Mouse (Mus musculus): ENCODE results near the gene Olfr429. TPM values are rescaled to one million over a fixed set of nuclear protein-coding genes. Genes with fewer than 3 reads are reported as not detected.

Gene Olfr429
- polyA plus RNA-seq (2017; shearing (Covaris generic)), result not detected

DNA sequence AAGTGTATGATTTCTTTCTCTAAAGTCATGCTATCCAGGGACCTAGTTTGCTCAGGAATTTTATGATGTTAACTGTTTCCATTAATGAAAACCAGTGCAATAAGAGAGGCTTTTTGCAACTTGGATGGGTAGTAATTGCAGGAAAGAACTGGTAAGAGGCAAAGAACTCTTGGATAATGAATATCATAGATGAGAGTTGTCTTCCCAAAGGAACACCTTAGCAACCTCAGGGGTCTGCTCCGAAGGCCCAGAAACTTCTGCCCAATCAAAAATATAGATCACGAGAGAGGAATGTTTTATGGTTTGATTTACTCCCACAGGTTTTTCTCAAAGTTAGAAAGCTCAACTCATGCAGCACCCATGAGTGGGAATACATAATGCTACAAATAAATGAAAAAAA, at the start of gene Olfr429:
TSS of gene Olfr429 (plus strand) at position 301 of the 400 bp plus-strand sequence.

DNA sequence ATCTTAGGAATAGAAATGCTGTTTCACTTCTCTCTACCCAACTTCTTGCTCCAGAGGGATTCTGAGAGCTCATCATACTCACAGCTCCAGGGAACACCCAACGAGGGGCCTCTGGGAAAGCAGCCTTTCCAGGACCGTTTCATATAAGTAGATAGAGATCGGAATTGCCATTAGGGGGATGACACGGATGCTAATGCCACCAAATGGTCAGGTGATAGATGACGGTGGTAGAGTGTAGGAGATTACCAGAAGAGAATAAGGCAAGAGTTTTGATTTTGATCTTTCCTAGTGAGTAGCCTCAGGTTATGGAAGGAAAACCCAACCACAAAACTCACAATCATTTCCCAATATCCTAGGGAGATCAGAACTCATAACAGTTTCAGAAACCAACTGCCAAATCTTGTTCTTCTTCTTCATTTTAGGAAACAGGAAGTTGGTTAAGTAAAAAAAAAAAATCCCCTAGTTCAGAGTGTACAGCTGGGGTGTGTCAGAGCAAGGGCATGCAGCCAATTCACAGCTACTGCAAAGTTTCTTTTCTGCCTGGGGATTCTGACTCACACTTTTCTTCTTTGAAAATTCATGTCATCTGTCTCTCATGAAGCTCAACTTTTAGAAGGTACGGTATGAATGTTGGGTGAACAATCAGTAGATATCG, 43.5 kb upstream of the Olfr429 start, which contains the start of gene Olfr433:
TSS of gene Olfr433 (plus strand) at position 183 of the 655 bp plus-strand sequence.

DNA sequence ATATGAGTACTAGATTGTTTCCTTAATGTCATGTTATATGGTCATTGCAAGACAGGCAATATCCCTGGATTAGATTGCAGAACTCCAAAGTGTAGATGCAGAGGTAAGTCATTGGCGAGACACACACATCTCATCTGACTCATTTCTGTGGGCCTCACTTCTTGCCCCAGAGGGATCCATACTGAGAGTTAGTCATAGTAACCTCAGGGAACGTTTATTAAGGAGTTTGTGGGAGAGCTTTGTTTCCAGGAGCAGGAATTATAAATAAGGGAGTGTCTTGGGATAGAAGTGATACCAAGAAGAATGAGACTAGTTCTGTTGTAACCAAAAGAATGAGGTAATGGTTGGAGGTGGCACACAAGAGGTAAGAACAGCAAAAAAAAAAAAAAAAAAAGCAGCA, 35.2 kb upstream of the Olfr429 start, which contains the start of gene Olfr432:
TSS of gene Olfr432 (plus strand) at position 313 of the 400 bp plus-strand sequence.

GRCm38 (mm10) chr1:174066305-174066704, 17.8 kb upstream of the Olfr429 start, which contains the start of gene Olfr430:
TSS of gene Olfr430 (plus strand) at chr1:174066605.

DNA sequence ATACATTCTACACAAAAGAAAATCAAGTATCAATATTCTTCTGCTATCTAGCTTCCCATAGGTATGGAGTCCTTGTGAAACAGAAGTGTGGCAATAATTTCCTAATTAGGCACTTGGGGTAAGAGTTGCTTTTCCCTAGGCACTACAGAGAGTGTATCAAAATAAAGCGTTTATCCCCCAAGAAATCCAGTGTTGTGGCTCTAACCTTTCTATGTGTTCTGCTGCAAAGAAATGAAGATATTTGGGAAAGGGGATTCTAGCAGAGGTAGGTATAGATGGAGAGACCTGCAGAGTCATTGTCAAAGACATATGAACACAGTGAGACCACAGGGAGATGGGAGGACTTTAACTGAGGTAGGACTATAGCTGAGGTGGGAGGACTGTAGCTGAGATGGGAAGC, 12.5 kb downstream of the Olfr429 start, which contains the start of gene Olfr427:
TSS of gene Olfr427 (plus strand) at position 301 of the 400 bp plus-strand sequence.

DNA sequence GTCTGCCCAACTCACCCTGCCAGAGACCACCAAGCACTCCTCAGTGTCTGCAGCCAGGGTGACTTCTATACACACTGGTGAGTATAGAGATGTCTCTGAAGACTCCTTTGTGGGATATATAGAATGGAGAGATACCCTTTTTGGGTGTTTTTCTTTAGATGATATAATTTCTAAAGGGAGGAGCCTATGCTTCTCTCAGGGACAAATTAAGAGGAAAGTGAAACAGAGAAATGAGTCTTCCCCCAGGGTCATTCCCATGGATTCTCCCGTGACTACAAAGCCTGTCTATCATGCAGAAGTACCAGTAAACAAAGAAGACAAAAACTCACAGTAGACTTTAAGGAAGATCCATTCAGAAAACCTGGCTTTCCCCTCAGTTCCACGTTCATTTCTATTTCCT, 36.9 kb downstream of the Olfr429 start, which contains the start of gene Olfr231:
TSS of gene Olfr231 (minus strand) at position 101 of the 400 bp plus-strand sequence.

GRCm38 (mm10) chr1:174131217-174131616, 47.1 kb downstream of the Olfr429 start, which contains the start of gene Olfr424:
TSS of gene Olfr424 (plus strand) at chr1:174131517.

Other genes starting within 250 kb of the Olfr429 start
- 1.2 TPM for gene Ifi211, start 171.3 kb upstream of the Olfr429 start, polyA plus RNA-seq (2017; shearing (Covaris generic))
- gene Mndal, start 141.8 kb upstream of the Olfr429 start, polyA plus RNA-seq (2017; shearing (Covaris generic)), result 543 TPM
- 438 TPM for gene Ifi203, start 141.7 kb upstream of the Olfr429 start, polyA plus RNA-seq (2017; shearing (Covaris generic))
- not detected for gene Ifi202b, start 101.6 kb upstream of the Olfr429 start, polyA plus RNA-seq (2017; shearing (Covaris generic))
- gene Ifi205, start 52.5 kb upstream of the Olfr429 start, polyA plus RNA-seq (2017; shearing (Covaris generic)), result not detected
- not detected for gene Olfr433, start 43.6 kb upstream of the Olfr429 start, polyA plus RNA-seq (2017; shearing (Covaris generic))
- gene Olfr432, start 35.1 kb upstream of the Olfr429 start, polyA plus RNA-seq (2017; shearing (Covaris generic)), result not detected
- gene Olfr430, start 17.7 kb upstream of the Olfr429 start, polyA plus RNA-seq (2017; shearing (Covaris generic)), result not detected
- gene Olfr427, start 12.6 kb downstream of the Olfr429 start, polyA plus RNA-seq (2017; shearing (Covaris generic)), result not detected
- gene Olfr231, start 36.8 kb downstream of the Olfr429 start, polyA plus RNA-seq (2017; shearing (Covaris generic)), result not detected
- gene Olfr424, start 47.2 kb downstream of the Olfr429 start, polyA plus RNA-seq (2017; shearing (Covaris generic)), result not detected
- not detected for gene Olfr420, start 71.3 kb downstream of the Olfr429 start, polyA plus RNA-seq (2017; shearing (Covaris generic))
- 0.04 TPM for gene Spta1, start 88.4 kb downstream of the Olfr429 start, polyA plus RNA-seq (2017; shearing (Covaris generic))
- gene Olfr419, start 167.7 kb downstream of the Olfr429 start, polyA plus RNA-seq (2017; shearing (Covaris generic)), result not detected
- not detected for gene Mptx1, start 246.2 kb downstream of the Olfr429 start, polyA plus RNA-seq (2017; shearing (Covaris generic))